Mouse (Mus musculus) liver (tissue): ENCODE measurements around the gene Ccn1.

ENCODE experiments used
- DNase-seq: peaks from one replicate; pipeline ENCODE4 v3.0.0-alpha.2; 2020; ENCODE audit warnings: mixed read lengths

Ccn1 gene

GRCm38 (mm10) chr3:145619621-145620365 lies 30.0 kb downstream of the Ccn1 start:
- no peak for DNase-seq

- no peak for DNase-seq
These were observed 31.5 kb downstream of the Ccn1 start for GRCm38 (mm10) chr3:145618299-145618698.

GRCm38 (mm10) chr3:145614362-145615115 lies 35.2 kb downstream of the Ccn1 start:
- no peak for DNase-seq

- no peak for DNase-seq
These were observed 36.5 kb downstream of the Ccn1 start for GRCm38 (mm10) chr3:145613234-145613633.

GRCm38 (mm10) chr3:145612662-145613061 lies 37.1 kb downstream of the Ccn1 start:
- no peak for DNase-seq

GRCm38 (mm10) chr3:145608320-145608719 lies 41.5 kb downstream of the Ccn1 start:
- no peak for DNase-seq

GRCm38 (mm10) chr3:145605437-145606123 lies 44.2 kb downstream of the Ccn1 start:
- DNase-seq = no peak

GRCm38 (mm10) chr3:145602410-145603206 lies 47.2 kb downstream of the Ccn1 start:
- no peak for DNase-seq

GRCm38 (mm10) chr3:145601345-145601744 lies 48.4 kb downstream of the Ccn1 start:
- DNase-seq = no peak

- DNase-seq = no peak
These were observed 49.0 kb downstream of the Ccn1 start for GRCm38 (mm10) chr3:145600801-145601200.

- DNase-seq = no peak
These were observed 50.7 kb downstream of the Ccn1 start for GRCm38 (mm10) chr3:145599059-145599458.
